Mouse (Mus musculus): ENCODE measurements around the gene Ccnf.

Ccnf gene

DNA sequence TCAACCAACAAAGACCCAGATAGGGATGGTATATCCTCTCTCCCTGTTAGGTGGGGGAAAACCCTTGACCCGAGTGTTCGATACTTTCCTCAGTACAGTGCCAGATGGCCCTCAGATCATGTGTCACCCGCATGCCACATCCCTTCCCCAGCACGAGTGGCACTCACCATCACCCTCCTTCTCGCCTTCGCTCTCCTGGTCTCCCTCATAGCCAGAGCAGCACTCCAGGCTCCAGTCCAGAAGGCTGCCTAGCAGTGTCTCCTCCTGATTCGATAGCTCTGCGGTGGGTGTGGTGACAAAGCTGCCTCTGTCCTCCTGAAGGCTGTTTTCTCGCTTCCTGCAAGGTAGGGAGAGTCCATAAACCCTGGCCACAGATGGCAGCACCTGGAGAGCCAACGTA lies 26.5 kb downstream of the Ccnf start:
- DNase-seq (ENCODE audit: extremely low read depth, low read depth) = no peak

GRCm38 (mm10) chr17:24223513-24223912 lies 27.8 kb downstream of the Ccnf start:
- no peak for DNase-seq (ENCODE audit: extremely low read depth, low read depth)

DNA sequence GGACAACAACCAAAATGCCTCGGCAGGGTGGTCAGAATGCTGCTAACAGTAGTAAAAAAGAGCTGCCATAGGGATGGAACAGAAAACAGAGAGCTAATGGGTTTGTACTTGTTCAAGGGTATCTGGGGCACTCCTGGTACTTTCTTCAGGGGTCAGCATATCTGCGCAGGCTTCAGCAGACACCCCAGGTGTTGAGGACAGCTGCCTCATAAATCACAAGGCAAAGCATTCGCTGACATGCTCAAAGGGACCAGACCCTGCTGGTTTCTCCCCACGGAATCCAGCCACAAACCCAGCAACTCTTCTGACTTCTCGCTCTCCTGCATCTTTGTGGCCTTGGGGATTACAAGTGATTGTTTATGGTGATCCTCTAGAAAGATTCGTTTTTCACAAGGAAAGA lies 28.6 kb downstream of the Ccnf start:
- DNase-seq (ENCODE audit: extremely low read depth, low read depth) = no peak

DNA sequence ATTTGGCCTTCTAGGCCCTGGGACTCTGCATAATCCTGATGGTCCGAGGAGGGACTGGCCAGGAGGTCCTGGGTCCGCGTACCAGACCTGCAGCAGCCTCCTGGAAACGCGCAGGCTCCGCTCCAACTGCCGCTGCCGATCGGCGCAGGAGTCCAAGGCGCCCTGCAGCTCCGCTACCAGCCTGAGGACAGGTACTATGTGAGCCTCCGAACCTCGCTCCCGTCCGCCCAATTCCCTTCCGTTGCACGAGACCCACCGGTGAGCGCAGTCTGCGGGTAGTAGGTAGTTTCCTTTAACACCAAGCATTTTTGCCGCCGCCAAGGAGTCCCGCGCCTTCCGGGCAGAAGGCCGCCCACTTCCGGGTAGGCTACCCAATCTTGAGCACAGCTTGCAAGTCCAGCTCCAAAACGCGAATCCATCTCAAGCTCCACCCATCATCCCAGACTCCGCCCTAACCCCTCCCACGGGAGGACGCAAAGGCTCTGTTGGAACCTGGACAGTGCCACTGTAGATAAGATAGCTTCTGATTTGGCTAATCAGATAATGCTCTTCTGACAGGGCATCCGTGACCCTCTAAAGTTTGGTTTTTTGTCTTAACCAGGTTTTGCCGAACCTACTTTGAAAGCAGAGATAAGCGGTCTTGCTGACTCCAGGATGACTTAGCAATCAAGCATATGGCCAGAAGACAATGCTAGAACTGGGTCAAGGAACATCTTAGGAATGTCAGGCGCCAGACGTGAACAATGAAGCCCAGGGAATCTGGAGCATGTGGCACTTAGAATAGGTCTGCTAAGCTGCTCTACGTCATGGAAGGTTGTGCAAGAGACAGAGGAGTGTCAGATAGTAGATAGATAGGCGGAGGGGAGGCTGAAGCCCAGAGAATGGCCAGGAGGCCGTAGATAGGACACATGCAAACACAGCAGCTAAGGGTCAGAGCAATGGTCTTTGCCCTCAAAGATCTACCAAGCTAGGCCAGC lies 30.6 kb downstream of the Ccnf start, which contains the start of gene Tedc2:
Gene Tedc2 (minus strand): TSS at position 417 of the 977 bp plus-strand sequence.
- DNase-seq (ENCODE audit: extremely low read depth, low read depth) = peak; percentile 95

- DNase-seq (ENCODE audit: extremely low read depth, low read depth) = peak; percentile 72
Measured at GRCm38 (mm10) chr17:24216836-24217235, 34.4 kb downstream of the Ccnf start.

GRCm38 (mm10) chr17:24213186-24213585 lies 38.1 kb downstream of the Ccnf start:
- DNase-seq (ENCODE audit: extremely low read depth, low read depth) = no peak

- DNase-seq (ENCODE audit: extremely low read depth, low read depth) = no peak
Measured at GRCm38 (mm10) chr17:24212441-24213018, 38.8 kb downstream of the Ccnf start.

DNA sequence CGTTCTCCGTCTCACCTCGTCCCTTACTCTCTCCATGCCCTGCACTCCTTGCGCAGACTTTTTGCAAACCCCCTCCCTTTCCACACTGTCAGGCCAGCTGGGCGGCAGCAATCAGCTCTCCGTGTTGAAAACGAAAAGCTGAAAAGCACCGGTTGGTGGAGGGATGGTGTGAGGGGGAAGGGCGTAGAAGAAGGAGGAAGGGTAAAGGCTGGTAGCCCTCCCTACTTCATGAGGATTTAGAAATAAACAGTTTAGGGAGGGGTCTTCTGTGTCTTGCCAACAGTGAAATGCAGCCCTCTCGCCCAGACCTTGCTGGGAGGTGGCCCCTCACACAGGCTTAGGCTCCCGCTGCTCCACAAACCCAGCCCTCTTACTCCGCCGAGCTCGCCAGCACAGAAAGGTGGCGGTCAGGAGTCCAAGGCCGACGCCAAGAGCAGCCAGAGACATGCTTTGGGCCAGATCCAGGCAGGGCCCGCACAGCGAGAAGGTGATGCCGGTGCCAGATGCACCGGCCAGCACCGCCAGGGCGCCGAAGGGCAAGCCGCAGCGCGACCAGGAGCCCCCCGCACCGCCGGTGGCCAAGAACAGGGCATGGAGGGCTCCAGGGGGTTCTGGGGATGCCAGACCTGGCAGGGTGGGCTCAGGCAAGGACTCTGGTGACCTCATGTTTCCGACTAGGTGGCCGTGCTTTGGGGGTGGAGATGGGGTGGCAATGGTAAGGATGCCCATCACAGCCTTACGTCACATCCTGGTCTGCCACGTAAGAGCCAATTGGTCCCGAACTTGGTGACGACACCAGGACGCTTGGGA lies 39.4 kb downstream of the Ccnf start:
- DNase-seq (ENCODE audit: extremely low read depth, low read depth) = no peak

- DNase-seq (ENCODE audit: extremely low read depth, low read depth) = no peak
Measured at GRCm38 (mm10) chr17:24210591-24210990, 40.7 kb downstream of the Ccnf start.

DNA sequence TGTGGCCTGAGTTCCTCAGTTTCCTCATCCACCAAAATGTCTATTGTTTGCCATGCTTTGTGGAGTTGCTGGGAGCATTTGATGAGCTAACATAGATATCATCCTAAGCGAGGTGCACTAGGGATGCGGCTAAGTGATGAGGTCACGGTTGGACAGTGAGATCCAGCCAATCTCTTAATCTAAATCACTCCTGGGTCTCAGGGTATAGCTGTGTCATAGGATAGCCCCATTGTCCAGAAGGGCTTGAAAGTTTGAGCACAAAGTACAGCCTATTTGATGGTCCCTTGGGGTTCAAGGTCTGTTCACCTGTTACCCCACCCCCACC lies 41.4 kb downstream of the Ccnf start:
- DNase-seq (ENCODE audit: extremely low read depth, low read depth) = no peak

DNA sequence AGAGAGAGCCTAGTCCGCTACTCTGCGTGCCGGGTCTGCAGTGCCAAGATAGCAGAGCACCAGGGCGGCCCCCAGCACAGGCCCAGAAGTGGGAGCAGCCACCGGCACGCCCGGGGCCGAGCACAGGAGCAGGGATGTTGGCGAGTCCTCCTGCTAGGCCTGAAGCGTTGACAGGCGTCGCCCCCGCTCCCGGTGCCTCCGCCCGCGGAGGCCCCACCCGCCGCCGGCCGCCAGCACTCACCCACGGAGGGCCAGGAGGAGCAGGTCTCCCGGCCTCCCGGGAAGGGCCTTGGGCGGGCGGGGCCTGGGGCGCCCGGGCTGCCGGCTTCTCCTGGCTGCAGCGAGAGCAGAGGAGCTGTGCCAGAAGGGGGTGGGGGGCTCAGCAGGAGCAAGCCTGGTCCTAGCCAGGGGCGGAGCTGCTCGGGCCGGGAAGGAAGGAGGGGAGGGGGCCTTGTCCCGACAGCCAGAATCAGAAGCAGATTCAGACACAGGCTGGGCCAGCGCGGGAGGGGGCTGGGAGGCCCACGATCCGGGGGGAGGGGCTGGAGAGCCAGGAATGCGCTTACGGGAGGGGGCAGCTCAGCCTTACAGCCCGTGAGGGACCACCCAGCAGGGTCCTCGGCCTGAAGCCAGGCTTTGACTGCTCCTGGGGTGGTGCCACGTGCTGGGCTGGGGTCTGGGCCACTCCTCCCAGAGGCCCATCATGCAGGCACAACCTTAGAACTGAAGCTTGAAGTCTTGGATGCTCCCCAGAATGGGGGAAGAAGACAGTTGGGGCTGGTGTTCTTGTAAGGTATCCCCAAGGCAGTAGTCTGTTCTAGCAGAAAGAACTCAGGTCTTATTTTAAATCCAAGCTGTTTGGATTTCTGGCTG lies 42.0 kb downstream of the Ccnf start, which contains the start of gene Ntn3:
Gene Ntn3 (minus strand): TSS at position 489 of the 873 bp plus-strand sequence.
- peak; percentile 51 for DNase-seq (ENCODE audit: extremely low read depth, low read depth)

DNA sequence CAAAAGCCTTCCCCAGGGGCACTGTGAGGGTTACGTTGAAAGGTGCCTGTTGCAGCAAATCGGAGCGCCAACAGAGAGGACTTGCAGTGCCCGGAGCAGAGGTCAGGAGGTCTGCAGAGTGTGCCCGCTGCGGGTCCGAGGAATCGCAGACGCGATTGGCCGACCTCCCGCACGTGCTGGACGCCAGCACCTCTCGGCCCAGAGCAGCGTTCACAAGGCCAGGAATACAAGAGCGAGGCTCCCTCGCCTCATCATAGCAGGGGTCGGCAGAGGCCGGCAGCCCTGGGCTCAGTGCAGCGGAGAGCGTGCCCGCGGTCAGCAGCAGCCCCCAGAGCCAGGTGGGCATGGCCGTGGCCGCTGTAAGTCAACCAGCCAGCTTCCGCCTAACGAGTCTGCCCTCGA lies 42.6 kb downstream of the Ccnf start:
- no peak for DNase-seq (ENCODE audit: extremely low read depth, low read depth)

DNA sequence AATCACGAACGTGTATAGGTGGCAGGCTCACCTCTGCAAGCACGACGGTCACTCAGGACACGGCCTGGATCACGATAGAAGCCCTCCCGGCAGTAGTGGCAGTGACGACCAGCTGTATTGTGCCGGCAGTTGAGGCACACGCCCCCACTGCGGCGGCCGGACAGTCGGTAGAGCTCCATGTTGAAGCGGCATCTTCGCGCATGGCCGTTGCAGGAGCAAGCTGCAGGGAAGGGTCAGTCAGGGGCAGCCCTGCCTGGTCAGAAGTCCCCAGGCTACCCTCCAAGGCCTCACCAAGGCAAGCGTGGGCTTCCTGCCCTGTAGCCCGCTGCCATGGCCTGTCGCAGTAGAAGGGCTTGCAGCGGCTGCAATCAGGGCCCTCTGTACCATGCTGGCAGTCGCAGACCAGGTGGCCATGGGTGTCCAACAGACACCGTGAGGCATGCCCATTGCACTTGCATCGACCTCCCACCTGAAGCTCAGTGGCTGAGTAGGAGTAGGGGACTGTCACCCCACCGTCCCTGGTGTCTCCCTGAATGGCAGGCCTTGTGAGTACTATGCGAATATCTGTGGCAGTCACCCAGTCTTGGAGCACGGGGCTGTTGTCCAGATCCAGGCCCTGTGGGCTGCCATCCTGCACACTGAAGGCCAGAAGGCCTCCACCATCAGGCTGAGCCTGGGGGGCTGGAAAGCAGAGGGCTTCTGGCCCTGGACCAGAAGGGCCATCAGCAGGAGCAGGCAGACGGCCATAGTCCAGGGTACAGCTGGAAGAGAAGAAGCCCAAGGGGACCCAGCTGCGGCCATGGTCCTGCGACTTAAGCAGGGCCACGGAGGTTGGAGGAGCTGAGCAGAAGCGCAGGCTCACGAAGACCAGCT lies 43.3 kb downstream of the Ccnf start:
- no peak for DNase-seq (ENCODE audit: extremely low read depth, low read depth)

- DNase-seq (ENCODE audit: extremely low read depth, low read depth) = peak; percentile 73
Measured at GRCm38 (mm10) chr17:24206451-24207351, 44.6 kb downstream of the Ccnf start.

DNA sequence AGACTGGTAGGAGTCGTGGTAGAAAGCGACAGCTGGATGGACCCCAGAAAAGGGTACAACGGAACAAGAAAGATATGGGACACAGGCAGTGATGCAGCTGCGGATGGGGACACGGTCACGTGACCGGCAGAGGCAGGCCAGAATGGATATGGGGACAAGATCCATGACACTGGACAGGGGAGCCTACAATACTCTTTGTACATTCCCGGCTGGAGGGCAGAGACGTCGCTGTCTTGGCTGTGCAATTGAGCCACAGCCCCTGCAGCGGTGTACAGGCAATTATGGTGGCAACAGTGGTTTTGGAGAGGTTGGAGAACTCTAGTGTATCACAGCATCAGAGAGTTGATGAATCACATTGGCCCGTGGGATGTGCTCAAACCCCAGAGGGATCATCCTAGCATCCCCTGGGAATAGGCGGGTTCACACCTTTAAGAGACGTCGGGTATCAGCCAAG lies 45.3 kb downstream of the Ccnf start:
- peak; percentile 73 for DNase-seq (ENCODE audit: extremely low read depth, low read depth)

GRCm38 (mm10) chr17:24205284-24205888 lies 45.9 kb downstream of the Ccnf start, which contains the start of gene Tbc1d24:
Gene Tbc1d24, minus strand, starts transcription at chr17:24205562.
- DNase-seq (ENCODE audit: extremely low read depth, low read depth) = peak; percentile 79

- DNase-seq (ENCODE audit: extremely low read depth, low read depth) = no peak
Measured at GRCm38 (mm10) chr17:24204846-24205245, 46.4 kb downstream of the Ccnf start.
